Mouse (Mus musculus) right cerebral cortex, postnatal 36 days (tissue): Measurements from ENCODE around the gene Clcn6.

Source experiments
- DNase-seq, 2 experiments: peaks; one replicate each; pipeline ENCODE4 v3.0.0; 2022; ENCODE audit warnings: low spot score in 2 of 2, mixed read lengths in 1 of 2

Gene Clcn6

GRCm38 (mm10) chr4:148038600-148039253 lies at the start of gene Clcn6, which contains the start of gene Mthfr:
Gene Clcn6, minus strand, starts transcription at chr4:148038821.
Gene Mthfr, plus strand, starts transcription at chr4:148039077.
- DNase-seq, result peak; percentile 99 to 100

GRCm38 (mm10) chr4:148087907-148088527 lies 49.4 kb upstream of the Clcn6 start, which contains the start of gene Agtrap:
Gene Agtrap, minus strand, starts transcription at chr4:148088031.
- DNase-seq, result peak; percentile 89 to 93

GRCm38 (mm10) chr4:148087091-148087906 lies 48.7 kb upstream of the Clcn6 start:
- no peak for DNase-seq

GRCm38 (mm10) chr4:148085907-148086305 lies 47.3 kb upstream of the Clcn6 start:
- DNase-seq, result no peak

GRCm38 (mm10) chr4:148085131-148085906 lies 46.7 kb upstream of the Clcn6 start:
- no peak for DNase-seq

- no peak for DNase-seq
These were observed 45.7 kb upstream of the Clcn6 start for GRCm38 (mm10) chr4:148084261-148084714.

GRCm38 (mm10) chr4:148083176-148083899 lies 44.7 kb upstream of the Clcn6 start:
- DNase-seq, result no peak

- DNase-seq, result no peak
These were observed 43.8 kb upstream of the Clcn6 start for GRCm38 (mm10) chr4:148082257-148083044.

- no peak for DNase-seq
These were observed 42.6 kb upstream of the Clcn6 start for GRCm38 (mm10) chr4:148081201-148081600.

GRCm38 (mm10) chr4:148080597-148080973 lies 42.0 kb upstream of the Clcn6 start:
- DNase-seq, result no peak

- no peak for DNase-seq
These were observed 41.4 kb upstream of the Clcn6 start for GRCm38 (mm10) chr4:148079944-148080596.

GRCm38 (mm10) chr4:148079212-148079611 lies 40.6 kb upstream of the Clcn6 start:
- DNase-seq, result no peak

- no peak for DNase-seq
These were observed 37.3 kb upstream of the Clcn6 start for GRCm38 (mm10) chr4:148075881-148076280.

GRCm38 (mm10) chr4:148075259-148075658 lies 36.6 kb upstream of the Clcn6 start:
- DNase-seq, result no peak

- no peak for DNase-seq
These were observed 36.0 kb upstream of the Clcn6 start for GRCm38 (mm10) chr4:148074521-148075189.

GRCm38 (mm10) chr4:148071508-148071907 lies 32.9 kb upstream of the Clcn6 start:
- DNase-seq, result no peak

- DNase-seq, result no peak
These were observed 31.1 kb upstream of the Clcn6 start for GRCm38 (mm10) chr4:148069602-148070218.

GRCm38 (mm10) chr4:148067346-148067745 lies 28.7 kb upstream of the Clcn6 start:
- DNase-seq, result no peak

GRCm38 (mm10) chr4:148066401-148066744 lies 27.8 kb upstream of the Clcn6 start:
- no peak for DNase-seq
